Mouse (Mus musculus) left cerebral cortex, adult 2 months (tissue): ENCODE measurements around the gene Robo3. TPM values are rescaled to one million over a fixed set of nuclear protein-coding genes. Genes with fewer than 3 reads are reported as not detected.

Source experiments
- DNase-seq, 2 experiments: peaks; one replicate each; pipeline ENCODE4 v3.0.0; 2021 to 2022; ENCODE audit warnings: low spot score in 2 of 2, mixed read lengths in 1 of 2; ENCODE audit errors: extremely low spot score in 1 of 2
- H3K27ac ChIP-seq: fragments of 200-600 bp; 2 replicates; pipeline ENCODE4 v1.8.1; 2022
- H3K4me3 ChIP-seq: fragments of 200-600 bp; 2 replicates; pipeline ENCODE4 v1.8.1; 2022
- CTCF ChIP-seq: fragments of 200-600 bp; IDR thresholded peaks from 2 replicates; pipeline ENCODE4 v1.8.1; 2022; ENCODE audit warnings: antibody characterized with exemption, mild to moderate bottlenecking, moderate library complexity
- intact Hi-C: fragments of 180-260 bp; cut with DNase I; formaldehyde crosslinking; loops from one replicate; pipeline ENCODE4 v1.15.1; 2025
- total RNA-seq, 2 experiments: library from RNA; stranded (reverse); gene quantifications; 2 replicates each; pipeline ENCODE4 v1.2.3; 2021

Gene Robo3
- total RNA-seq, 2 experiments from 2014 or later = 30.9 to 34.3 TPM

- Histone ChIP-seq H3K27ac (no peak overlapping the region), H3K4me3 (peak overlapping the region; percentile 29)
- intact Hi-C loops = no loop called here
- DNase-seq = no peak
- TF ChIP-seq CTCF = no peak
These were observed 11.8 kb downstream of the Robo3 start for GRCm38 (mm10) chr9:37421239-37421638.

- peak; percentile 60 to 73 for DNase-seq
- Histone ChIP-seq H3K27ac (no peak overlapping the region), H3K4me3 (peak overlapping the region; percentile 29)
- TF ChIP-seq CTCF = peak; percentile 61
- intact Hi-C loops = no loop called here
These were observed 12.4 kb downstream of the Robo3 start for GRCm38 (mm10) chr9:37420676-37421075.

- intact Hi-C loops = no loop called here
- DNase-seq = no peak
- Histone ChIP-seq H3K4me3 (no peak overlapping the region), H3K27ac (no peak overlapping the region)
- TF ChIP-seq CTCF = no peak
These were observed 14.3 kb downstream of the Robo3 start for GRCm38 (mm10) chr9:37418791-37419190.

DNA sequence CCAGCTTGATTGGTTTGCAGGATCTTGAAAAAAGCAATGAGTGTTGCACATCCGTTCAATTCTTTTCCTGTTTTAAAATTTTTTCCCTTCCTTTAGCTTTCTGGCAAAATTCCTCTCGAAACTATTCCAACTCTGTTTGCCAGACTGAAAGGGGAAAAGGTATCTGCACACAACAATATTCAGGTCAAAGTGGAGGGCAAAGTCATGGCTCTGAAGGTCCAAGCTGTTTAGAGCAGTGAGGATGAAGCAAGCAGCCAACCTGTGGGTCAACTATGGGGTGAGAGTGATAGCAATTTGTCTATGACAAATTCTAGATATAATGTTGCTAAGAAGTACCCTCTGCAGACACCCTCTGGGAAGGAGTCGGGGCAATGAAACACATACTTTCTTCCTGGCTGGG, 18.4 kb downstream of the Robo3 start:
- intact Hi-C loops = no loop called here
- TF ChIP-seq CTCF = no peak
- no peak for DNase-seq
- Histone ChIP-seq H3K27ac (no peak overlapping the region), H3K4me3 (no peak overlapping the region)

DNA sequence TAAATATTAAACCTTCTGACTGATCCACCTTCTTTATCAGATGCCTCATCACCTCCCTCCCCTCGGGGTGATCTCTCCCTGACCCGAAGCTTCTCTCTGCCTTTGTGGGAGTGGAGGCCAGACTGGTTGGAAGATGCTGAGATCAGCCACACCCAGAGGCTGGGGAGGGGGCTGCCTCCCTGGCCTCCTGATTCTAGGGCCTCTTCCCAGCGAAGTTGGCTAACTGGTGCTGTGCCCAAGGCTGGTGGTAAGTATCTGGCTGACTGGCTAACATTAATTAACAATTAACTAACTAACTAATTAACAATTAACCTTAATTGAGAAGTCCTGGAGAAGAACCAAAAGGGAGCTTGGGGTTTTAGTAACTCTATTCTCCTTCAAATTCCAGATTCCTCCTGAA, 20.1 kb downstream of the Robo3 start:
- intact Hi-C loops = no loop called here
- no peak for TF ChIP-seq CTCF

GRCm38 (mm10) chr9:37409698-37410445, 23.2 kb downstream of the Robo3 start:
- intact Hi-C loops = no loop called here
- no peak overlapping the region for H3K27ac ChIP-seq
- TF ChIP-seq CTCF = no peak

More for the DNA sequence above, 20.1 kb downstream of the Robo3 start:
- Histone ChIP-seq H3K27ac (no peak overlapping the region), H3K4me3 (no peak overlapping the region)
- no peak for DNase-seq

GRCm38 (mm10) chr9:37407850-37408502, 25.1 kb downstream of the Robo3 start:
- H3K4me3 ChIP-seq = no peak overlapping the region
- intact Hi-C loops = no loop called here
- no peak overlapping the region for H3K27ac ChIP-seq
- TF ChIP-seq CTCF = peak; percentile 28
- DNase-seq = no peak

More at GRCm38 (mm10) chr9:37409698-37410445, 23.2 kb downstream of the Robo3 start:
- no peak overlapping the region for H3K4me3 ChIP-seq
- no peak for DNase-seq

- Histone ChIP-seq H3K27ac (no peak overlapping the region), H3K4me3 (no peak overlapping the region)
- peak; percentile 82 for TF ChIP-seq CTCF
- intact Hi-C loops = no loop called here
- no peak for DNase-seq
These were observed 26.7 kb downstream of the Robo3 start for GRCm38 (mm10) chr9:37406372-37406771.

DNA sequence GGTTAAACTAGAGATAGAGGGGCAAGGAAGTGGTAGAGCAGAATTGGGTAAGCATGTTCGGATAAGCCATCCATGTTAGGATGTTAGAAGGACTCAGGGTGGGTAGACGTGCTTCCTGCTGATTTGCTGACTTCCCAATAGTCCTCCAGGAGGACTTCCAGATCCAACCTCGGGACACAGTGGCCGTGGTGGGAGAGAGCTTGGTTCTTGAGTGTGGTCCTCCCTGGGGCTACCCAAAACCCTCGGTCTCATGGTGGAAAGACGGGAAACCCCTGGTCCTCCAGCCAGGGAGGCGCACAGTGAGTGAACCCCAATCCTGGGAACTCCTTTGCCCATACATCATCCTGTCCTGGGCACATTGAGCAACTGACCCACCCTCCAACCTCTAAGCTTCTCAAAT, 30.0 kb downstream of the Robo3 start:
- Histone ChIP-seq H3K27ac (peak overlapping the region; percentile 36; the same call in 1 of the 2 replicates), H3K4me3 (peak overlapping the region; percentile 23)
- TF ChIP-seq CTCF = no peak
- intact Hi-C loops = no loop called here
- no peak for DNase-seq

DNA sequence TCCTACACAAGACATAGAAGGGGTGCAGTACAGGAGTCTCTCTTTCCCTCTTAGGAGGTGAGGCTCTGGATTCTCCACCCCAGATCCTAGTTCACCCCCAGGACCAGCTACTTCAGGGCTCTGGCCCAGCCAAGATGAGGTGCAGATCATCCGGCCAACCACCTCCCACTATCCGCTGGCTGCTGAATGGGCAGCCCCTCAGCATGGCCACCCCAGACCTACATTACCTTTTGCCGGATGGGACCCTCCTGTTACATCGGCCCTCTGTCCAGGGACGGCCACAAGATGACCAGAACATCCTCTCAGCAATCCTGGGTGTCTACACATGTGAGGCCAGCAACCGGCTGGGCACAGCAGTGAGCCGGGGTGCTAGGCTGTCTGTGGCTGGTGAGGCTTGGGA, 30.5 kb downstream of the Robo3 start:
- peak overlapping the region; percentile 23 for H3K4me3 ChIP-seq

GRCm38 (mm10) chr9:37401802-37402201, 31.2 kb downstream of the Robo3 start, which contains the start of gene Robo4:
TSS of gene Robo4 (plus strand) at chr9:37401897.
- Histone ChIP-seq H3K4me3 (peak within 1 kb of the TSS; percentile 23), H3K27ac (peak within 1 kb of the TSS; percentile 36; the same call in 1 of the 2 replicates)
- TF ChIP-seq CTCF = no peak
- no peak for DNase-seq
- intact Hi-C loops = no loop called here

More for the DNA sequence above, 30.5 kb downstream of the Robo3 start:
- intact Hi-C loops = no loop called here
- peak overlapping the region; percentile 36; the same call in 1 of the 2 replicates for H3K27ac ChIP-seq
- no peak for TF ChIP-seq CTCF
- DNase-seq = no peak

GRCm38 (mm10) chr9:37400585-37400984, 32.5 kb downstream of the Robo3 start:
- no peak for DNase-seq
- TF ChIP-seq CTCF = no peak
- no peak overlapping the region for H3K27ac ChIP-seq
- H3K4me3 ChIP-seq = no peak overlapping the region
- intact Hi-C loops = no loop called here
